Mouse (Mus musculus) midbrain, embryonic 11.5 days (tissue): ENCODE measurements around the gene Mgst3. TPM values are rescaled to one million over a fixed set of nuclear protein-coding genes. Genes with fewer than 3 reads are reported as not detected.
A peak's percentile ranks its signal among the peaks of the same experiment; 100 is the strongest.

Source experiments
- ATAC-seq: fragments of 200-750 bp; cut with Nextera tagmentation; 2 replicates; pipeline ENCODE4 v1.8.0; 2017; ENCODE audit warnings: moderate TSS enrichment, moderate library complexity; ENCODE audit not compliant: low FRiP score
- DNase-seq: peaks from one replicate; pipeline ENCODE4 v3.0.0; 2015; ENCODE audit warnings: low spot score; ENCODE audit errors: missing footprints
- H3K27ac ChIP-seq: fragments of 300-500 bp; sonication (generic); 2 replicates; pipeline ENCODE4 v1.5.1; 2014; ENCODE audit warnings: low read depth, low read length
- H3K27me3 ChIP-seq: fragments of 300-500 bp; sonication (generic); 2 replicates; pipeline ENCODE4 v1.6.1; 2014; ENCODE audit warnings: mild to moderate bottlenecking, low read length, moderate library complexity, mixed read lengths; ENCODE audit not compliant: control insufficient read depth, insufficient read depth
- H3K36me3 ChIP-seq: fragments of 300-500 bp; sonication (generic); 2 replicates; pipeline ENCODE4 v1.6.1; 2014; ENCODE audit warnings: mild to moderate bottlenecking, low read length, moderate library complexity, mixed read lengths; ENCODE audit not compliant: control insufficient read depth, insufficient read depth
- H3K4me1 ChIP-seq: fragments of 300-500 bp; sonication (generic); 2 replicates; pipeline ENCODE4 v1.6.1; 2014; ENCODE audit warnings: low read length; ENCODE audit not compliant: control insufficient read depth, insufficient read depth
- H3K4me2 ChIP-seq: fragments of 300-500 bp; sonication (generic); 2 replicates; pipeline ENCODE4 v1.6.1; 2014; ENCODE audit warnings: mild to moderate bottlenecking, moderate library complexity
- H3K4me3 ChIP-seq: fragments of 300-500 bp; sonication (generic); 2 replicates; pipeline ENCODE4 v1.5.1; 2014; ENCODE audit warnings: low read depth, low read length
- H3K9ac ChIP-seq: fragments of 300-500 bp; sonication (generic); 2 replicates; pipeline ENCODE4 v1.6.1; 2014; ENCODE audit warnings: low read length
- H3K9me3 ChIP-seq: fragments of 300-500 bp; sonication (generic); 2 replicates; pipeline ENCODE4 v1.6.1; 2016; ENCODE audit warnings: low read length; ENCODE audit not compliant: control insufficient read depth
- WGBS: fragments of 180-500 bp; shearing (Covaris S2); extraction: QIAGEN DNeasy Blood & Tissue Kit; methylation state at CpG from one replicate; pipeline ENCODE4 v1.1.7; 2014; 5-methylcytosine and 5-hydroxymethylcytosine counted together
- polyA plus RNA-seq: library from polyadenylated mRNA; unstranded; fragments of >200 nt; fragmentation: Nextera tagmentation; extraction: Ambion mirVana; gene quantifications from 2 replicates; pipeline ENCODE4 v1.2.1, GENCODE M21; 2014

Mgst3 gene
- polyA plus RNA-seq, 1 experiment from 2014 or later = 60.8 TPM

GRCm38 (mm10) chr1:167372739-167373138 lies 20.9 kb downstream of the Mgst3 start:
- DNase-seq = no peak
- Histone ChIP-seq H3K4me2 (no peak overlapping the region), H3K4me3 (no peak overlapping the region), H3K36me3 (no peaks in the 10 kb centered on the region), H3K9me3 (no peaks in the 10 kb centered on the region), H3K9ac (no peak overlapping the region), H3K4me1 (peaks cover 7% of the 10 kb centered on the region), H3K27me3 (no peaks in the 10 kb centered on the region), H3K27ac (no peak overlapping the region)
- WGBS = 94% methylated on average over 7 of the region's 7 CpGs
- no peak for ATAC-seq

- Histone ChIP-seq H3K4me3 (no peak overlapping the region), H3K36me3 (no peaks in the 10 kb centered on the region; the same call in 1 of the 2 replicates), H3K4me2 (no peak overlapping the region), H3K4me1 (peaks cover 7% of the 10 kb centered on the region), H3K9me3 (no peaks in the 10 kb centered on the region), H3K27ac (no peak overlapping the region), H3K9ac (no peak overlapping the region), H3K27me3 (no peaks in the 10 kb centered on the region)
- DNase-seq (peak; percentile 97), ATAC-seq (peak; percentile 53)
- 15% methylated on average over 7 of the region's 7 CpGs for WGBS
Measured at GRCm38 (mm10) chr1:167369905-167370304, 23.7 kb downstream of the Mgst3 start.

- no peak overlapping the region for H3K4me2 ChIP-seq
- H3K9me3 ChIP-seq = no peaks in the 10 kb centered on the region
- H3K27me3 ChIP-seq = no peaks in the 10 kb centered on the region
- no peak overlapping the region for H3K27ac ChIP-seq
- WGBS = 85% methylated on average over 7 of the region's 7 CpGs
- DNase-seq (no peak), ATAC-seq (no peak)
- no peaks in the 10 kb centered on the region for H3K4me1 ChIP-seq
- H3K36me3 ChIP-seq = no peaks in the 10 kb centered on the region; the same call in 1 of the 2 replicates
- H3K4me3 ChIP-seq = no peak overlapping the region
- no peak overlapping the region for H3K9ac ChIP-seq
Measured at GRCm38 (mm10) chr1:167368513-167368912, 25.1 kb downstream of the Mgst3 start.

- H3K9me3 ChIP-seq = no peaks in the 10 kb centered on the region
- no peaks in the 10 kb centered on the region; the same call in 1 of the 2 replicates for H3K36me3 ChIP-seq
- ATAC-seq (no peak), DNase-seq (no peak)
- no peak overlapping the region for H3K4me2 ChIP-seq
- H3K27ac ChIP-seq = no peak overlapping the region
- no peak overlapping the region for H3K4me3 ChIP-seq
- H3K27me3 ChIP-seq = no peaks in the 10 kb centered on the region
- H3K9ac ChIP-seq = no peak overlapping the region
- no peaks in the 10 kb centered on the region for H3K4me1 ChIP-seq
- 88% methylated on average over 4 of the region's 4 CpGs for WGBS
Measured at GRCm38 (mm10) chr1:167368018-167368417, 25.6 kb downstream of the Mgst3 start.

- no peaks in the 10 kb centered on the region for H3K27me3 ChIP-seq
- H3K9ac ChIP-seq = no peak overlapping the region
- H3K4me2 ChIP-seq = no peak overlapping the region
- H3K9me3 ChIP-seq = no peaks in the 10 kb centered on the region
- DNase-seq (no peak), ATAC-seq (no peak)
- WGBS = 92% methylated on average over 6 of the region's 6 CpGs
- H3K27ac ChIP-seq = no peak overlapping the region
- no peaks in the 10 kb centered on the region; the same call in 1 of the 2 replicates for H3K36me3 ChIP-seq
- no peaks in the 10 kb centered on the region for H3K4me1 ChIP-seq
- H3K4me3 ChIP-seq = no peak overlapping the region
Measured at GRCm38 (mm10) chr1:167366621-167367020, 27.0 kb downstream of the Mgst3 start.

GRCm38 (mm10) chr1:167365808-167366207 lies 27.8 kb downstream of the Mgst3 start:
- no peak overlapping the region for H3K27ac ChIP-seq
- no peak overlapping the region for H3K9ac ChIP-seq
- DNase-seq (no peak), ATAC-seq (no peak)
- peaks cover 2% of the 10 kb centered on the region; the same call in 1 of the 2 replicates for H3K36me3 ChIP-seq
- H3K4me2 ChIP-seq = no peak overlapping the region
- no peak overlapping the region for H3K4me3 ChIP-seq
- no peaks in the 10 kb centered on the region for H3K9me3 ChIP-seq
- H3K4me1 ChIP-seq = no peaks in the 10 kb centered on the region
- 91% methylated on average over 7 of the region's 7 CpGs for WGBS
- H3K27me3 ChIP-seq = no peaks in the 10 kb centered on the region

GRCm38 (mm10) chr1:167363322-167363721 lies 30.3 kb downstream of the Mgst3 start:
- no peaks in the 10 kb centered on the region for H3K27me3 ChIP-seq
- no peak for ATAC-seq
- H3K4me3 ChIP-seq = no peak overlapping the region
- no peak overlapping the region for H3K9ac ChIP-seq
- H3K9me3 ChIP-seq = no peaks in the 10 kb centered on the region
- H3K36me3 ChIP-seq = peaks cover 2% of the 10 kb centered on the region; the same call in 1 of the 2 replicates
- H3K27ac ChIP-seq = no peak overlapping the region
- no peak for DNase-seq
- no peak overlapping the region for H3K4me2 ChIP-seq
- 69% methylated on average over 5 of the region's 5 CpGs for WGBS
- no peaks in the 10 kb centered on the region for H3K4me1 ChIP-seq

- no peak overlapping the region for H3K27ac ChIP-seq
- H3K9me3 ChIP-seq = no peaks in the 10 kb centered on the region
- no peak overlapping the region for H3K9ac ChIP-seq
- DNase-seq = no peak
- no peaks in the 10 kb centered on the region for H3K4me1 ChIP-seq
- WGBS = 87% methylated on average over 4 of the region's 4 CpGs
- peaks cover 2% of the 10 kb centered on the region; the same call in 1 of the 2 replicates for H3K36me3 ChIP-seq
- H3K4me2 ChIP-seq = no peak overlapping the region
- H3K4me3 ChIP-seq = no peak overlapping the region
- no peaks in the 10 kb centered on the region for H3K27me3 ChIP-seq
- ATAC-seq = no peak
Measured at GRCm38 (mm10) chr1:167362819-167363218, 30.8 kb downstream of the Mgst3 start.

GRCm38 (mm10) chr1:167360268-167360667 lies 33.4 kb downstream of the Mgst3 start:
- no peak overlapping the region for H3K27ac ChIP-seq
- no peaks in the 10 kb centered on the region for H3K9me3 ChIP-seq
- H3K4me3 ChIP-seq = no peak overlapping the region
- no peak overlapping the region for H3K9ac ChIP-seq
- ATAC-seq (no peak), DNase-seq (no peak)
- no peak overlapping the region for H3K4me2 ChIP-seq
- H3K36me3 ChIP-seq = peaks cover 2% of the 10 kb centered on the region; the same call in 1 of the 2 replicates
- WGBS = 66% methylated on average over 4 of the region's 4 CpGs
- H3K27me3 ChIP-seq = no peaks in the 10 kb centered on the region
- no peaks in the 10 kb centered on the region for H3K4me1 ChIP-seq
